24 mouse cellular contexts compared by ENCODE assay signal in the genomic region with DNA sequence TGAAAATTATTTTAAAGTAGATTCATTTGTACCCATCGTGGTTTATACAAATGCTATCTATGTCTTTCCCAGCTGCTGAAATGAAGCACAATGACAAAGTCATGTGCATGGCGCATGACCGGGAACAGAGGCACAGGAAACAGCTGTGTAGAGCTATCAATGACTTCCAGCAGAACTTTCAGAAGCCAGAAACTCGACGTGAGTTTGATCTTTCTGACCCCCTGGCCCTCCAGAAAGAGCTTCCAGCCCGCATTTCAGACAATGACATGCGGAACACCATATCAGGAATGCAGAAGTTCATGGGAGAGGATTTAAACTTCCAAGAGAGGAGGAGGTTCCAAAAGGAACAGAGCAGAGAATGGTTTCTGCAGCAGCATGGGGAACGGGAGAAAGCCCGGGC. TPM values are rescaled to one million over a fixed set of nuclear protein-coding genes. Genes with fewer than 3 reads are reported as not detected.
"Had no signal": no experiment of that assay in that cellular context is flagged by ENCODE, and none has a peak within 500 bp of the region (broad histone marks: within the 10 kb centered on the region; RNA-seq: fewer than 3 reads in every experiment).

No protein-coding gene starts in this region.

- ATAC-seq: liver, postnatal 0 days; lung, postnatal 0 days; midbrain, embryonic 15.5 days had no signal

- H3K9ac ChIP-seq: limb, embryonic 12.5 days; limb, embryonic 15.5 days; liver, embryonic 14.5 days; liver, postnatal 0 days; lung, embryonic 14.5 days; midbrain, embryonic 15.5 days; neural tube, embryonic 12.5 days; neural tube, embryonic 15.5 days; stomach, embryonic 15.5 days had no signal

- H3K36me3 ChIP-seq: limb, embryonic 12.5 days; limb, embryonic 15.5 days; midbrain, embryonic 15.5 days; neural tube, embryonic 12.5 days; neural tube, embryonic 15.5 days; stomach, embryonic 15.5 days had no signal

- H3K4me2 ChIP-seq: limb, embryonic 12.5 days; limb, embryonic 15.5 days; liver, embryonic 11.5 days; lung, embryonic 14.5 days; midbrain, embryonic 15.5 days; neural tube, embryonic 12.5 days; neural tube, embryonic 15.5 days; stomach, embryonic 15.5 days had no signal

- H3K27ac ChIP-seq: left cerebral cortex, adult 2 months; limb, embryonic 12.5 days; limb, embryonic 15.5 days; liver, embryonic 14.5 days; macrophage; midbrain, embryonic 15.5 days; neural tube, embryonic 12.5 days; neural tube, embryonic 15.5 days; stomach, embryonic 15.5 days had no signal

- DNase-seq: kidney, adult 18-20 months; kidney, adult 9 months; kidney, postnatal 25 days; layer of hippocampus, postnatal 36 days; left cerebral cortex, postnatal 4 days; liver, postnatal 0 days; lung, embryonic 14.5 days; right cerebral cortex, adult 18-20 months; right cerebral cortex, postnatal 14 days; right cerebral cortex, postnatal 4 days; spleen, adult 18-20 months; thymus, postnatal 25 days had no signal

- H3K4me3 ChIP-seq: left cerebral cortex, adult 2 months; limb, embryonic 12.5 days; limb, embryonic 15.5 days; megakaryocyte, embryonic 14.5 days; midbrain, embryonic 15.5 days; neural tube, embryonic 12.5 days; neural tube, embryonic 15.5 days; stomach, embryonic 15.5 days had no signal

- H3K27me3 ChIP-seq: limb, embryonic 15.5 days; midbrain, embryonic 15.5 days; neural tube, embryonic 15.5 days; stomach, embryonic 15.5 days had no signal

- H3K9me3 ChIP-seq: limb, embryonic 15.5 days; midbrain, embryonic 15.5 days; neural tube, embryonic 12.5 days; neural tube, embryonic 15.5 days; stomach, embryonic 15.5 days had no signal

RNA-seq across cellular contexts. Expression of gene Ribc2, which starts 3.3 kb away (rescaled TPM):
- polyA plus RNA-seq: liver, embryonic 14.5 days; liver, postnatal 0 days; macrophage had no signal

RNA-seq across cellular contexts. Expression of gene Smc1b, which starts 3.4 kb away (rescaled TPM):
- total RNA-seq: layer of hippocampus, postnatal 36 days; left cerebral cortex, adult 2 months had no signal
- polyA plus RNA-seq: lung, postnatal 0 days; macrophage had no signal
